Mouse (Mus musculus) liver, postnatal 0 days (tissue): ENCODE measurements around the gene Tmem30b. TPM values are rescaled to one million over a fixed set of nuclear protein-coding genes. Genes with fewer than 3 reads are reported as not detected.

Experiments used
- ATAC-seq: fragments of 200-750 bp; cut with Nextera tagmentation; 2 replicates; pipeline ENCODE4 v1.8.0; 2017; ENCODE audit warnings: mild to moderate bottlenecking, moderate library complexity
- DNase-seq: peaks from one replicate; pipeline ENCODE4 v3.0.0-alpha.2; 2016
- H3K27ac ChIP-seq: fragments of 300-500 bp; sonication (generic); 2 replicates; pipeline ENCODE4 v1.5.1; 2014; ENCODE audit warnings: antibody characterized with exemption, moderate library complexity, mild to moderate bottlenecking, low read depth
- H3K27me3 ChIP-seq: fragments of 300-500 bp; sonication (generic); 2 replicates; pipeline ENCODE4 v1.6.1; 2014; ENCODE audit warnings: low read length, control low read depth, mixed read lengths; ENCODE audit not compliant: insufficient read depth
- H3K36me3 ChIP-seq: fragments of 300-500 bp; sonication (generic); replicated peaks from 2 replicates; pipeline ENCODE4 v1.6.1; 2014; ENCODE audit warnings: mild to moderate bottlenecking, control low read depth, low read length, moderate library complexity, mixed read lengths; ENCODE audit not compliant: insufficient read depth
- H3K4me1 ChIP-seq: fragments of 300-500 bp; sonication (generic); 2 replicates; pipeline ENCODE4 v1.6.1; 2014; ENCODE audit warnings: antibody characterized with exemption, mild to moderate bottlenecking, control low read depth; ENCODE audit not compliant: insufficient read depth
- H3K4me2 ChIP-seq: fragments of 300-500 bp; sonication (generic); 2 replicates; pipeline ENCODE4 v1.6.1; 2014; ENCODE audit warnings: low read depth, mild to moderate bottlenecking, low read length, moderate library complexity, mixed read lengths
- H3K4me3 ChIP-seq: fragments of 300-500 bp; sonication (generic); 2 replicates; pipeline ENCODE4 v1.5.1; 2014; ENCODE audit warnings: low read depth, low read length
- H3K9ac ChIP-seq: fragments of 300-500 bp; sonication (generic); replicated peaks from 2 replicates; pipeline ENCODE4 v1.6.1; 2014; ENCODE audit warnings: mild to moderate bottlenecking, moderate library complexity
- H3K9me3 ChIP-seq: fragments of 300-500 bp; sonication (generic); 2 replicates; pipeline ENCODE4 v1.6.1; 2016; ENCODE audit warnings: mild to moderate bottlenecking, control low read depth, low read length, mixed read lengths
- CTCF ChIP-seq: sonication (generic); IDR thresholded peaks from 2 replicates; pipeline ENCODE4 v1.5.1; 2016; ENCODE audit warnings: antibody characterized with exemption, low read depth
- EP300 ChIP-seq: IDR thresholded peaks from 2 replicates; pipeline ENCODE4 v1.6.1; 2016; ENCODE audit warnings: antibody characterized with exemption, low read depth, mild to moderate bottlenecking
- WGBS: fragments of 180-500 bp; shearing (Covaris S2); extraction: QIAGEN DNeasy Blood & Tissue Kit; methylation state at CpG from one replicate; pipeline ENCODE4 v1.1.7; 2014; ENCODE audit not compliant: insufficient replicate concordance; 5-methylcytosine and 5-hydroxymethylcytosine counted together
- polyA plus RNA-seq: library from polyadenylated mRNA; unstranded; fragments of >200 nt; fragmentation: Nextera tagmentation; extraction: Ambion mirVana; gene quantifications from 2 replicates; pipeline ENCODE4 v1.2.1, GENCODE M21; 2015

The Tmem30b gene
- polyA plus RNA-seq, 1 experiment from 2014 or later: 40.7 TPM

GRCm38 (mm10) chr12:73514722-73515121 is 31.5 kb downstream of the Tmem30b start:
- 74% methylated on average over 6 of the region's 6 CpGs for WGBS

GRCm38 (mm10) chr12:73513958-73514357 is 32.2 kb downstream of the Tmem30b start:
- Histone ChIP-seq H3K4me2 (no peak overlapping the region), H3K9me3 (no peaks in the 10 kb centered on the region), H3K4me3 (no peak overlapping the region), H3K27ac (no peak overlapping the region), H3K36me3 (no peaks in the 10 kb centered on the region), H3K4me1 (no peaks in the 10 kb centered on the region), H3K9ac (no peak overlapping the region), H3K27me3 (no peaks in the 10 kb centered on the region)
- ATAC-seq (no peak), DNase-seq (no peak)
- TF ChIP-seq CTCF (no peak), EP300 (no peak)
- 82% methylated on average over 10 of the region's 10 CpGs for WGBS

More at GRCm38 (mm10) chr12:73514722-73515121, 31.5 kb downstream of the Tmem30b start:
- Histone ChIP-seq H3K36me3 (no peaks in the 10 kb centered on the region), H3K9ac (no peak overlapping the region), H3K4me3 (no peak overlapping the region), H3K27me3 (no peaks in the 10 kb centered on the region), H3K4me1 (no peaks in the 10 kb centered on the region), H3K9me3 (no peaks in the 10 kb centered on the region), H3K4me2 (no peak overlapping the region), H3K27ac (no peak overlapping the region)
- ATAC-seq (no peak), DNase-seq (no peak)
- TF ChIP-seq EP300 (no peak), CTCF (no peak)

GRCm38 (mm10) chr12:73511467-73512047 is 34.6 kb downstream of the Tmem30b start:
- WGBS: 82% methylated on average over 16 of the region's 16 CpGs
- no peaks in the 10 kb centered on the region for H3K36me3 ChIP-seq
- no peaks in the 10 kb centered on the region for H3K27me3 ChIP-seq
- TF ChIP-seq CTCF (no peak), EP300 (no peak)
- H3K9ac ChIP-seq: no peak overlapping the region
- no peak overlapping the region for H3K4me2 ChIP-seq
- no peak overlapping the region for H3K4me3 ChIP-seq
- no peaks in the 10 kb centered on the region for H3K4me1 ChIP-seq
- no peak for DNase-seq
- no peak for ATAC-seq
- H3K27ac ChIP-seq: no peak overlapping the region
- no peaks in the 10 kb centered on the region for H3K9me3 ChIP-seq

DNA sequence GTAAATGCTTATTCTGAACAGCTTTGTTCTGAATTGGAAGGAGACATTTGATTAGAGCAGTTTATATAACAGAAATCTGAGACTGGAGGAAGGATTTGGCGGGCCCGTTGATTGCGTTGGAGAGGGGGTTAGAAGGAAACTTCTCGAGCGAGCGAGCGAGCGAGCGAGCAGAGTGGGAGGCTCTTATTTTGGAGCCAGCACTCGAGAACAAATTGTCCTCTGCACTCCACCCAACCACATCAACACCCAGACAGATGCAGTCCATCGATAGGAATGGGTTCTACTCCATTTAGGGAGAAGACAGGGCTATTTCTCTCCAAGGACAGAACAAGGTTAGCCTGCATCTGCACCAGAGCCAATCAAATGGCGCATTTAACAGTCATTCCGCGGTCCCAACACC is 39.1 kb downstream of the Tmem30b start:
- ATAC-seq: no peak
- Histone ChIP-seq H3K27ac (no peak overlapping the region), H3K9me3 (no peaks in the 10 kb centered on the region), H3K9ac (no peak overlapping the region), H3K4me3 (no peak overlapping the region), H3K4me1 (no peaks in the 10 kb centered on the region), H3K4me2 (no peak overlapping the region), H3K27me3 (no peaks in the 10 kb centered on the region), H3K36me3 (no peaks in the 10 kb centered on the region)
- DNase-seq: no peak
- no peak for TF ChIP-seq CTCF
- no peak for TF ChIP-seq EP300
- 78% methylated on average over 14 of the region's 14 CpGs for WGBS

- no peaks in the 10 kb centered on the region for H3K4me1 ChIP-seq
- 80% methylated on average over 5 of the region's 5 CpGs for WGBS
- H3K9ac ChIP-seq: no peak overlapping the region
- ATAC-seq (no peak), DNase-seq (no peak)
- H3K36me3 ChIP-seq: no peaks in the 10 kb centered on the region
- H3K4me2 ChIP-seq: no peak overlapping the region
- TF ChIP-seq CTCF: no peak
- no peak for TF ChIP-seq EP300
- no peak overlapping the region for H3K4me3 ChIP-seq
- no peaks in the 10 kb centered on the region for H3K9me3 ChIP-seq
- no peak overlapping the region for H3K27ac ChIP-seq
- no peaks in the 10 kb centered on the region for H3K27me3 ChIP-seq
Observed at GRCm38 (mm10) chr12:73506648-73507047, 39.5 kb downstream of the Tmem30b start.

GRCm38 (mm10) chr12:73500689-73501326 is 45.4 kb downstream of the Tmem30b start:
- no peak for DNase-seq
- no peak overlapping the region for H3K27ac ChIP-seq
- no peaks in the 10 kb centered on the region for H3K27me3 ChIP-seq
- no peaks in the 10 kb centered on the region for H3K4me1 ChIP-seq
- H3K4me2 ChIP-seq: no peak overlapping the region
- H3K9ac ChIP-seq: no peak overlapping the region
- no peak for TF ChIP-seq EP300
- TF ChIP-seq CTCF: no peak
- WGBS: 62% methylated on average over 5 of the region's 5 CpGs
- H3K36me3 ChIP-seq: no peaks in the 10 kb centered on the region
- no peak overlapping the region for H3K4me3 ChIP-seq
- ATAC-seq: no peak
- no peaks in the 10 kb centered on the region for H3K9me3 ChIP-seq
